Mouse (Mus musculus) myocyte (in vitro differentiated cells): ENCODE measurements around the gene Sh3rf1. TPM values are rescaled to one million over a fixed set of nuclear protein-coding genes. Genes with fewer than 3 reads are reported as not detected.
A peak's percentile ranks its signal among the peaks of the same experiment; 100 is the strongest.

ENCODE experiments used
- H3K27me3 ChIP-seq: one replicate; pipeline ENCODE4 v1.6.1; 2011; ENCODE audit not compliant: control insufficient read depth, insufficient read depth, insufficient read length
- H3K36me3 ChIP-seq: one replicate; pipeline ENCODE4 v1.6.1; 2011; ENCODE audit not compliant: control insufficient read depth, insufficient read depth
- H3K4me2 ChIP-seq: one replicate; pipeline ENCODE4 v1.6.1; 2011; ENCODE audit warnings: low read depth, control low read depth
- H3K4me3 ChIP-seq: one replicate; pipeline ENCODE4 v1.5.1; 2011; ENCODE audit warnings: mild to moderate bottlenecking, control low read depth, moderate library complexity
- H3K79me2 ChIP-seq: one replicate; pipeline ENCODE4 v1.6.1; 2011; ENCODE audit not compliant: control insufficient read depth, insufficient read depth
- H3ac ChIP-seq: one replicate; pipeline ENCODE4 v1.6.1; 2011; ENCODE audit not compliant: control insufficient read depth, insufficient read length
- CEBPB ChIP-seq: IDR thresholded peaks from 2 replicates; pipeline ENCODE4 v1.6.1; 2011; ENCODE audit warnings: mild to moderate bottlenecking, moderate library complexity; ENCODE audit not compliant: poor library complexity, insufficient read depth, severe bottlenecking
- E2F4 ChIP-seq: IDR thresholded peaks from one replicate; pipeline ENCODE4 v1.6.1; 2011; ENCODE audit warnings: mild to moderate bottlenecking, control low read depth, moderate library complexity; ENCODE audit not compliant: insufficient read depth
- MAX ChIP-seq: IDR thresholded peaks from one replicate; pipeline ENCODE4 v1.6.1; 2011; ENCODE audit warnings: low read depth, mild to moderate bottlenecking, control low read depth
- MYOD1 ChIP-seq, 3 experiments: IDR thresholded peaks; one replicate each; pipeline ENCODE4 v1.6.1; 2011; ENCODE audit warnings: control low read depth in 2 of 3, low read depth in 2 of 3, mild to moderate bottlenecking in 2 of 3, moderate library complexity in 1 of 3; ENCODE audit not compliant: insufficient read length in 2 of 3, control insufficient read depth in 1 of 3
- MYOG ChIP-seq, 3 experiments: IDR thresholded peaks; one replicate each; pipeline ENCODE4 v1.6.1; 2011; ENCODE audit warnings: control low read depth in 2 of 3, low read depth in 2 of 3, mild to moderate bottlenecking in 2 of 3; ENCODE audit not compliant: insufficient read length in 2 of 3, control insufficient read depth in 1 of 3, insufficient read depth in 1 of 3
- POLR2A ChIP-seq: IDR thresholded peaks from one replicate; pipeline ENCODE4 v1.6.1; 2011; ENCODE audit warnings: low read depth, mild to moderate bottlenecking, control low read depth, moderate library complexity; ENCODE audit not compliant: insufficient read length
- POLR2AphosphoS2 ChIP-seq: IDR thresholded peaks from one replicate; pipeline ENCODE4 v1.6.1; 2011; ENCODE audit warnings: low read depth, control low read depth; ENCODE audit not compliant: insufficient read length
- REST ChIP-seq: IDR thresholded peaks from one replicate; pipeline ENCODE4 v1.6.1; 2011; ENCODE audit warnings: mild to moderate bottlenecking, control low read depth, moderate library complexity; ENCODE audit not compliant: insufficient read depth, insufficient read length
- SRF ChIP-seq: IDR thresholded peaks from one replicate; pipeline ENCODE4 v1.6.1; 2011; ENCODE audit warnings: low read depth; ENCODE audit not compliant: control insufficient read depth, insufficient read length
- TCF12 ChIP-seq: IDR thresholded peaks from one replicate; pipeline ENCODE4 v1.6.1; 2011; ENCODE audit warnings: mild to moderate bottlenecking, control low read depth; ENCODE audit not compliant: poor library complexity, insufficient read depth, severe bottlenecking
- TCF3 ChIP-seq: IDR thresholded peaks from one replicate; pipeline ENCODE4 v1.6.1; 2011; ENCODE audit warnings: low read depth, control low read depth; ENCODE audit not compliant: insufficient read length
- USF1 ChIP-seq: IDR thresholded peaks from one replicate; pipeline ENCODE4 v1.6.1; 2011; ENCODE audit warnings: low read depth, mild to moderate bottlenecking, control low read depth, moderate library complexity
- polyA plus RNA-seq: library from polyadenylated mRNA; unstranded; fragments of >200 nt; fragmentation: generic; extraction: Trizol; gene quantifications from one replicate; pipeline ENCODE4 v1.2.1, GENCODE M21; 2012; ENCODE audit warnings: missing spikeins

The Sh3rf1 gene
- polyA plus RNA-seq, 1 experiment, result 4.2 TPM

- H3K79me2 ChIP-seq, result no peaks in the 10 kb centered on the region
- no peaks in the 10 kb centered on the region for H3K27me3 ChIP-seq
- TF ChIP-seq MYOG (IDR thresholded peaks at IDR 0.05; ENCODE audit: control insufficient read depth in 1 of 3, insufficient read depth in 1 of 3, insufficient read length in 2 of 3, low read depth in 2 of 3) (no peak), REST (no peak), MYOD1 (IDR thresholded peaks at IDR 0.05; ENCODE audit: control insufficient read depth in 1 of 3, insufficient read length in 2 of 3, low read depth in 2 of 3) (no peak), USF1 (no peak), CEBPB (no peak), TCF12 (no peak), SRF (no peak), POLR2A (no peak), POLR2AphosphoS2 (no peak), E2F4 (no peak), MAX (no peak), TCF3 (no peak)
- H3K4me2 ChIP-seq, result no peak overlapping the region
- H3ac ChIP-seq, result no peak overlapping the region
- H3K4me3 ChIP-seq, result no peak overlapping the region
- no peaks in the 10 kb centered on the region for H3K36me3 ChIP-seq
Observed at GRCm38 (mm10) chr8:61218439-61218838, 5.2 kb upstream of the Sh3rf1 start.

DNA sequence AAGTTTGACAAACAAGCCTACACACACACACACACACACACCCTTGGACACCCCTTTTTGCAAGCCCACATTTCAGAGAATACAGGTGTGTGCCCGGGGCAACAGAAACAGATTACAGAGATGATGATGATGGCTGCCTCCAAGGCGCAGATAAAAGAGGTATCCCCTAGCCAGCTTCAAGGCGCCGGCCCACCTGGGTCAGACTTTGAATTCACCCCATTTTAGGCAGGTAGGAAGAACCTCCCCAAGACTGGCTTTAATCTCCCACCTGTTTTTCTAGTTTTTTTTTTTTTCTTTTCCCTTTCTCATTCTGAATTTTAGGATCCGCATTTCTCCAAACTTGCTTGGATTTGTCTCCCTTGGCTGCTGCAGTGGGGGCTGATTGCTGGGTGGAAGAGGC lies 389 bp upstream of the Sh3rf1 start:
- H3K79me2 ChIP-seq, result peaks cover 12% of the 10 kb centered on the region
- TF ChIP-seq CEBPB, result no peak
- peaks cover 6% of the 10 kb centered on the region for H3K36me3 ChIP-seq
- peak overlapping the region; percentile 71 for H3K4me3 ChIP-seq
- H3K27me3 ChIP-seq, result no peaks in the 10 kb centered on the region
- peak overlapping the region; percentile 73 for H3K4me2 ChIP-seq
- H3ac ChIP-seq, result peak overlapping the region; percentile 87

- Histone ChIP-seq H3K4me3 (peak overlapping the region; percentile 71), H3K27me3 (no peaks in the 10 kb centered on the region), H3K79me2 (peaks cover 12% of the 10 kb centered on the region), H3ac (peak overlapping the region; percentile 87), H3K36me3 (peaks cover 6% of the 10 kb centered on the region), H3K4me2 (peak overlapping the region; percentile 92)
- TF ChIP-seq POLR2AphosphoS2, result no peak
- TF ChIP-seq MYOD1 (IDR thresholded peaks at IDR 0.05; ENCODE audit: control insufficient read depth in 1 of 3, insufficient read length in 2 of 3, low read depth in 2 of 3), result peak in 1 of 3 experiments; percentile 11
Observed at GRCm38 (mm10) chr8:61224380-61225092, 864 bp downstream of the Sh3rf1 start.

- Histone ChIP-seq H3K4me3 (peak overlapping the region; percentile 71), H3K36me3 (peaks cover 6% of the 10 kb centered on the region)
- TF ChIP-seq REST (no peak), MYOD1 (IDR thresholded peaks at IDR 0.05; ENCODE audit: control insufficient read depth in 1 of 3, insufficient read length in 2 of 3, low read depth in 2 of 3) (no peak), MAX (no peak), POLR2AphosphoS2 (no peak), POLR2A (no peak), MYOG (IDR thresholded peaks at IDR 0.05; ENCODE audit: control insufficient read depth in 1 of 3, insufficient read depth in 1 of 3, insufficient read length in 2 of 3, low read depth in 2 of 3) (no peak), E2F4 (no peak)
Observed at GRCm38 (mm10) chr8:61225581-61226395, 2.1 kb downstream of the Sh3rf1 start.

GRCm38 (mm10) chr8:61226632-61227031 lies 3.0 kb downstream of the Sh3rf1 start:
- Histone ChIP-seq H3K36me3 (peaks cover 6% of the 10 kb centered on the region), H3K4me2 (no peak overlapping the region), H3ac (no peak overlapping the region), H3K79me2 (peaks cover 18% of the 10 kb centered on the region), H3K4me3 (no peak overlapping the region), H3K27me3 (no peaks in the 10 kb centered on the region)
- no peak for TF ChIP-seq MYOD1 (IDR thresholded peaks at IDR 0.05; ENCODE audit: control insufficient read depth in 1 of 3, insufficient read length in 2 of 3, low read depth in 2 of 3)
- no peak for TF ChIP-seq TCF3
- TF ChIP-seq USF1, result no peak
- no peak for TF ChIP-seq E2F4
- no peak for TF ChIP-seq REST

More at GRCm38 (mm10) chr8:61225581-61226395, 2.1 kb downstream of the Sh3rf1 start:
- Histone ChIP-seq H3K79me2 (peaks cover 12% of the 10 kb centered on the region), H3ac (no peak overlapping the region), H3K27me3 (no peaks in the 10 kb centered on the region), H3K4me2 (peak overlapping the region; percentile 92)
